Mouse (Mus musculus) hindbrain, embryonic 13.5 days (tissue): ENCODE results near the gene Sntb2. TPM values are rescaled to one million over a fixed set of nuclear protein-coding genes. Genes with fewer than 3 reads are reported as not detected.

Source experiments
- ATAC-seq: fragments of 200-750 bp; cut with Nextera tagmentation; 2 replicates; pipeline ENCODE4 v1.8.0; 2017; ENCODE audit warnings: moderate TSS enrichment; ENCODE audit not compliant: low FRiP score
- H3K27ac ChIP-seq: fragments of 300-500 bp; sonication (generic); 2 replicates; pipeline ENCODE4 v1.5.1; 2015; ENCODE audit warnings: inconsistent platforms, mild to moderate bottlenecking, moderate library complexity
- H3K27me3 ChIP-seq: fragments of 300-500 bp; sonication (generic); 2 replicates; pipeline ENCODE4 v1.6.1; 2015; ENCODE audit warnings: mild to moderate bottlenecking, inconsistent platforms
- H3K36me3 ChIP-seq: fragments of 300-500 bp; sonication (generic); 2 replicates; pipeline ENCODE4 v1.6.1; 2015; ENCODE audit warnings: mild to moderate bottlenecking, inconsistent platforms
- H3K4me1 ChIP-seq: fragments of 300-500 bp; sonication (generic); replicated peaks from 2 replicates; pipeline ENCODE4 v1.6.1; 2015; ENCODE audit warnings: inconsistent platforms
- H3K4me2 ChIP-seq: fragments of 300-500 bp; sonication (generic); 2 replicates; pipeline ENCODE4 v1.6.1; 2015; ENCODE audit warnings: inconsistent platforms, mild to moderate bottlenecking, moderate library complexity
- H3K4me3 ChIP-seq: fragments of 300-500 bp; sonication (generic); 2 replicates; pipeline ENCODE4 v1.5.1; 2015; ENCODE audit warnings: mild to moderate bottlenecking, inconsistent platforms
- H3K9ac ChIP-seq: fragments of 300-500 bp; sonication (generic); 2 replicates; pipeline ENCODE4 v1.6.1; 2015; ENCODE audit warnings: mild to moderate bottlenecking, inconsistent platforms
- H3K9me3 ChIP-seq: fragments of 300-500 bp; sonication (generic); 2 replicates; pipeline ENCODE4 v1.6.1; 2016; ENCODE audit warnings: inconsistent platforms
- WGBS: fragments of 180-500 bp; shearing (Covaris S2); methylation state at CpG from one replicate; pipeline ENCODE4 v1.1.7; 2015; 5-methylcytosine and 5-hydroxymethylcytosine counted together
- polyA plus RNA-seq: library from polyadenylated mRNA; unstranded; fragments of >200 nt; fragmentation: Nextera tagmentation; extraction: Ambion mirVana; gene quantifications from 2 replicates; pipeline ENCODE4 v1.2.1, GENCODE M21; 2015

Gene Sntb2
- polyA plus RNA-seq, 1 experiment from 2014 or later, result 7.9 TPM

- WGBS, result 74% methylated on average over 16 of the region's 16 CpGs
- Histone ChIP-seq H3K9ac (no peak overlapping the region), H3K4me2 (no peak overlapping the region), H3K27ac (no peak overlapping the region), H3K4me3 (no peak overlapping the region), H3K27me3 (peaks cover 29% of the 10 kb centered on the region), H3K36me3 (no peaks in the 10 kb centered on the region), H3K4me1 (peaks cover 34% of the 10 kb centered on the region), H3K9me3 (no peaks in the 10 kb centered on the region)
- no peak for ATAC-seq
Observed at GRCm38 (mm10) chr8:106934226-106934977, 1.1 kb upstream of the Sntb2 start.

GRCm38 (mm10) chr8:106935899-106936477 is 438 bp downstream of the Sntb2 start:
- Histone ChIP-seq H3K4me3 (peak overlapping the region; percentile 91), H3K36me3 (no peaks in the 10 kb centered on the region), H3K4me1 (peaks cover 34% of the 10 kb centered on the region), H3K27ac (peak overlapping the region; percentile 93), H3K27me3 (peaks cover 26% of the 10 kb centered on the region), H3K4me2 (peak overlapping the region; percentile 88), H3K9me3 (no peaks in the 10 kb centered on the region), H3K9ac (peak overlapping the region; percentile 92)
- peak; percentile 72 for ATAC-seq
- under 1% methylated on average over 72 of the region's 76 CpGs for WGBS

- peak; percentile 38 for ATAC-seq
- Histone ChIP-seq H3K4me1 (peaks cover 32% of the 10 kb centered on the region), H3K9ac (peak overlapping the region; percentile 92), H3K4me2 (peak overlapping the region; percentile 88), H3K4me3 (peak overlapping the region; percentile 91), H3K27ac (peak overlapping the region; percentile 93), H3K27me3 (peaks cover 21% of the 10 kb centered on the region), H3K9me3 (no peaks in the 10 kb centered on the region), H3K36me3 (no peaks in the 10 kb centered on the region)
- WGBS, result under 1% methylated on average over 26 of the region's 26 CpGs
Observed at GRCm38 (mm10) chr8:106936478-106937051, 1.0 kb downstream of the Sntb2 start.

GRCm38 (mm10) chr8:106937081-106937800 is 1.7 kb downstream of the Sntb2 start:
- Histone ChIP-seq H3K9me3 (no peaks in the 10 kb centered on the region), H3K9ac (peak overlapping the region; percentile 92), H3K27ac (no peak overlapping the region), H3K36me3 (no peaks in the 10 kb centered on the region), H3K4me3 (peak overlapping the region; percentile 91), H3K27me3 (peaks cover 15% of the 10 kb centered on the region), H3K4me1 (peaks cover 27% of the 10 kb centered on the region), H3K4me2 (peak overlapping the region; percentile 88)
- no peak for ATAC-seq
- 43% methylated on average over 14 of the region's 14 CpGs for WGBS

- H3K27me3 ChIP-seq, result peaks cover 6% of the 10 kb centered on the region; the same call in 1 of the 2 replicates
- peaks cover 15% of the 10 kb centered on the region for H3K4me1 ChIP-seq
- no peaks in the 10 kb centered on the region for H3K36me3 ChIP-seq
- no peak overlapping the region for H3K4me2 ChIP-seq
- 90% methylated on average over 3 of the region's 3 CpGs for WGBS
- no peak for ATAC-seq
- no peak overlapping the region for H3K4me3 ChIP-seq
- H3K27ac ChIP-seq, result no peak overlapping the region
- no peak overlapping the region for H3K9ac ChIP-seq
- H3K9me3 ChIP-seq, result no peaks in the 10 kb centered on the region
Observed at GRCm38 (mm10) chr8:106941806-106942205, 6.3 kb downstream of the Sntb2 start.

- Histone ChIP-seq H3K36me3 (no peaks in the 10 kb centered on the region), H3K27me3 (no peaks in the 10 kb centered on the region), H3K4me2 (no peak overlapping the region), H3K9me3 (no peaks in the 10 kb centered on the region), H3K4me1 (no peaks in the 10 kb centered on the region), H3K4me3 (no peak overlapping the region), H3K27ac (no peak overlapping the region), H3K9ac (no peak overlapping the region)
- WGBS, result 94% methylated on average over 3 of the region's 3 CpGs
- ATAC-seq, result no peak
Observed at GRCm38 (mm10) chr8:106943874-106944418, 8.4 kb downstream of the Sntb2 start.

GRCm38 (mm10) chr8:106944756-106945155 is 9.2 kb downstream of the Sntb2 start:
- Histone ChIP-seq H3K4me1 (no peaks in the 10 kb centered on the region), H3K9me3 (no peaks in the 10 kb centered on the region), H3K27ac (no peak overlapping the region), H3K9ac (no peak overlapping the region), H3K36me3 (no peaks in the 10 kb centered on the region), H3K4me3 (no peak overlapping the region), H3K4me2 (no peak overlapping the region), H3K27me3 (no peaks in the 10 kb centered on the region)
- 74% methylated on average over 3 of the region's 3 CpGs for WGBS
- no peak for ATAC-seq

- no peak for ATAC-seq
Observed at GRCm38 (mm10) chr8:106948678-106949243, 13.2 kb downstream of the Sntb2 start.

GRCm38 (mm10) chr8:106951707-106952106 is 16.2 kb downstream of the Sntb2 start:
- ATAC-seq, result no peak

More at GRCm38 (mm10) chr8:106948678-106949243, 13.2 kb downstream of the Sntb2 start:
- no peak overlapping the region for H3K27ac ChIP-seq
- H3K9ac ChIP-seq, result no peak overlapping the region
- H3K4me2 ChIP-seq, result no peak overlapping the region
- no peaks in the 10 kb centered on the region for H3K27me3 ChIP-seq
- H3K9me3 ChIP-seq, result no peaks in the 10 kb centered on the region
- 80% methylated on average over 3 of the region's 3 CpGs for WGBS
- H3K4me1 ChIP-seq, result no peaks in the 10 kb centered on the region
- no peaks in the 10 kb centered on the region for H3K36me3 ChIP-seq
- no peak overlapping the region for H3K4me3 ChIP-seq

GRCm38 (mm10) chr8:106953571-106953970 is 18.0 kb downstream of the Sntb2 start:
- Histone ChIP-seq H3K4me2 (no peak overlapping the region), H3K4me3 (no peak overlapping the region), H3K27ac (no peak overlapping the region), H3K9ac (no peak overlapping the region), H3K36me3 (no peaks in the 10 kb centered on the region), H3K4me1 (no peaks in the 10 kb centered on the region), H3K9me3 (no peaks in the 10 kb centered on the region), H3K27me3 (no peaks in the 10 kb centered on the region)
- ATAC-seq, result no peak
- 90% methylated on average over 4 of the region's 4 CpGs for WGBS

More at GRCm38 (mm10) chr8:106951707-106952106, 16.2 kb downstream of the Sntb2 start:
- Histone ChIP-seq H3K4me1 (no peaks in the 10 kb centered on the region), H3K27ac (no peak overlapping the region), H3K27me3 (no peaks in the 10 kb centered on the region), H3K36me3 (no peaks in the 10 kb centered on the region), H3K4me2 (no peak overlapping the region), H3K9me3 (no peaks in the 10 kb centered on the region), H3K4me3 (no peak overlapping the region), H3K9ac (no peak overlapping the region)
- 70% methylated on average over 4 of the region's 4 CpGs for WGBS

GRCm38 (mm10) chr8:106957086-106957485 is 21.5 kb downstream of the Sntb2 start:
- 92% methylated on average over 3 of the region's 3 CpGs for WGBS

More at GRCm38 (mm10) chr8:106957086-106957485, 21.5 kb downstream of the Sntb2 start:
- H3K9ac ChIP-seq, result no peak overlapping the region
- no peak for ATAC-seq
- no peaks in the 10 kb centered on the region for H3K4me1 ChIP-seq
- H3K4me3 ChIP-seq, result no peak overlapping the region
- H3K9me3 ChIP-seq, result no peaks in the 10 kb centered on the region
- no peaks in the 10 kb centered on the region for H3K36me3 ChIP-seq
- no peak overlapping the region for H3K4me2 ChIP-seq
- no peak overlapping the region for H3K27ac ChIP-seq
- H3K27me3 ChIP-seq, result no peaks in the 10 kb centered on the region
